Mouse (Mus musculus): ENCODE measurements around the gene 2510039O18Rik. TPM values are rescaled to one million over a fixed set of nuclear protein-coding genes. Genes with fewer than 3 reads are reported as not detected.

Gene 2510039O18Rik
- polyA plus RNA-seq, 1 experiment from 2014 or later = 17.0 TPM

DNA sequence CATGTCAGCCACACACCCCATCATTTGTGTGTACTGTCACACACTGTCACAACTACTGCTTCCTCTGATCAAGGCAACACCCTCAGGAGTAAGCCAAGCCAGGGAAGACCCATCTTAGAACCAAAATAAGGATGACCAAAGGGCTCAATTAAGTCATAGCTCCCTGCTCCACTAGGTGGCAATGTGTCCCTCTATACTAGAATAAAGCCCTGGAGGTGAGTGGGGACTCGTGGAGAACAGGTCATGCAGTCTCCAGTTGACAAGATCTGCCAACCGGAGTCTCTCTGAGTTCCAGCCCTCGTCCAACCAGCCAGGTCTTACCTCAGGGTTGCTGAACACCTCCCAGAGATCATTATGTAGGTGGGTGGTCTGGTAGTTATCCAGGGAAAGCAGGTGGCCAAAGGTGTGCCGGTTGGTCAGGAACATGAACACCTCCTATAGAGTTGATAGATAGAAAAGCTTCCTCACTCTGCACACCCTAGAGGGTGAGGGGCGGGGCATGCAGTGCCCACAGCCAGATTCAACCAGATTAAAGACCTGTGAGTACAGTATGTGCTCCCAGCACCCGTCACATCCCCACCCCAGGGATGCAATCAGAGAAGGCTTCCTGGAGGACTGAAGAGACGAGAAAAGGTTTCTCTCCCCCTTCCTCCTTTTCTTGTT lies 22.1 kb upstream of the 2510039O18Rik start:
- no peak overlapping the region for H3K4me2 ChIP-seq
- ATAC-seq (replicated peaks; ENCODE audit: low FRiP score) = 0 out of 2 replicates have a peak, but pooled peaks have one; percentile 20
- no peak overlapping the region for H3K9ac ChIP-seq
- H3K27ac ChIP-seq = no peak overlapping the region
- 59% methylated on average over 7 of the region's 7 CpGs for WGBS
- no peaks in the 10 kb centered on the region for H3K27me3 ChIP-seq
- no peaks in the 10 kb centered on the region for H3K9me3 ChIP-seq (replicated peaks)
- H3K36me3 ChIP-seq = peaks cover 78% of the 10 kb centered on the region
- no peaks in the 10 kb centered on the region for H3K4me1 ChIP-seq
- no peak overlapping the region for H3K4me3 ChIP-seq (replicated peaks)

- ATAC-seq (replicated peaks; ENCODE audit: low FRiP score) = 0 out of 2 replicates have a peak, but pooled peaks have one; percentile 26
- Histone ChIP-seq H3K27ac (no peak overlapping the region), H3K4me1 (no peaks in the 10 kb centered on the region), H3K9ac (no peak overlapping the region), H3K9me3 (replicated peaks) (no peaks in the 10 kb centered on the region), H3K27me3 (no peaks in the 10 kb centered on the region), H3K4me2 (no peak overlapping the region), H3K36me3 (peaks cover 70% of the 10 kb centered on the region), H3K4me3 (replicated peaks) (no peak overlapping the region)
- WGBS = 36% methylated on average over 10 of the region's 10 CpGs
These were observed 19.7 kb upstream of the 2510039O18Rik start for GRCm38 (mm10) chr4:147920973-147921372.

- no peaks in the 10 kb centered on the region for H3K27me3 ChIP-seq
- no peaks in the 10 kb centered on the region for H3K9me3 ChIP-seq (replicated peaks)
- 0 out of 2 replicates have a peak, but pooled peaks cover 3% of the 10 kb centered on the region for H3K4me1 ChIP-seq
- 75% methylated on average over 11 of the region's 11 CpGs for WGBS
- no peak overlapping the region for H3K27ac ChIP-seq
- ATAC-seq (replicated peaks; ENCODE audit: low FRiP score) = no peak
- H3K36me3 ChIP-seq = peaks cover 59% of the 10 kb centered on the region
- H3K4me3 ChIP-seq (replicated peaks) = no peak overlapping the region
- no peak overlapping the region for H3K9ac ChIP-seq
- H3K4me2 ChIP-seq = no peak overlapping the region
These were observed 18.4 kb upstream of the 2510039O18Rik start for GRCm38 (mm10) chr4:147922341-147922740.

GRCm38 (mm10) chr4:147927705-147928104 lies 13.0 kb upstream of the 2510039O18Rik start:
- H3K4me2 ChIP-seq = no peak overlapping the region
- WGBS = 24% methylated on average over 8 of the region's 8 CpGs
- no peak overlapping the region for H3K4me3 ChIP-seq (replicated peaks)
- ATAC-seq (replicated peaks; ENCODE audit: low FRiP score) = 0 out of 2 replicates have a peak, but pooled peaks have one; percentile 8
- no peaks in the 10 kb centered on the region for H3K27me3 ChIP-seq
- H3K36me3 ChIP-seq = peaks cover 49% of the 10 kb centered on the region
- H3K27ac ChIP-seq = no peak overlapping the region
- no peaks in the 10 kb centered on the region for H3K9me3 ChIP-seq (replicated peaks)
- H3K9ac ChIP-seq = no peak overlapping the region
- peaks cover 14% of the 10 kb centered on the region for H3K4me1 ChIP-seq

GRCm38 (mm10) chr4:147928136-147928535 lies 12.6 kb upstream of the 2510039O18Rik start:
- 20% methylated on average over 9 of the region's 9 CpGs for WGBS
- Histone ChIP-seq H3K9ac (no peak overlapping the region), H3K4me2 (no peak overlapping the region), H3K9me3 (replicated peaks) (no peaks in the 10 kb centered on the region), H3K27me3 (no peaks in the 10 kb centered on the region), H3K36me3 (peaks cover 45% of the 10 kb centered on the region), H3K4me1 (peaks cover 18% of the 10 kb centered on the region), H3K4me3 (replicated peaks) (no peak overlapping the region), H3K27ac (no peak overlapping the region)
- ATAC-seq (replicated peaks; ENCODE audit: low FRiP score) = 0 out of 2 replicates have a peak, but pooled peaks have one; percentile 5

DNA sequence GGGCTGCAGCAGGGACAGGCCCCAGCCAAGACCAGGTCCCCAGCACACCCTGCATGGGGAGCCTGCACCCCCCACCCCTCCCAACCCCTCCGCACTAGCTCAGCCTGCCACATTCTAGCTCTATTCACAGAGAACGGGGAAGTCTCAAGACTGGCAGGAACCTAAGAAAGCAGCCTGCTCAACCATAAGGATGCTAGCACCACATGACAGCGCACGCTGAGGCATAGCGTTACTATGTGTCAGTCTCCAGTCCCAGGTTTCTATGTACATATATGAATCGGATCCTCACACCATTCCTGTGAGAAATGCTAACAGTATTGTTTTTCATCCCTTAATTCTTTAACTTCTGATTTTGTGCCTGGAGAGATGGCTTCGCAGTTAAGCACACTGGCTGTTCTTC lies 12.2 kb upstream of the 2510039O18Rik start:
- H3K36me3 ChIP-seq = peaks cover 41% of the 10 kb centered on the region
- no peaks in the 10 kb centered on the region for H3K27me3 ChIP-seq
- WGBS = 83% methylated on average over 7 of the region's 7 CpGs
- no peak overlapping the region for H3K4me2 ChIP-seq
- no peak overlapping the region for H3K4me3 ChIP-seq (replicated peaks)
- no peaks in the 10 kb centered on the region for H3K9me3 ChIP-seq (replicated peaks)
- ATAC-seq (replicated peaks; ENCODE audit: low FRiP score) = 0 out of 2 replicates have a peak, but pooled peaks have one; percentile 5
- no peak overlapping the region for H3K9ac ChIP-seq
- H3K27ac ChIP-seq = no peak overlapping the region
- H3K4me1 ChIP-seq = peaks cover 22% of the 10 kb centered on the region

DNA sequence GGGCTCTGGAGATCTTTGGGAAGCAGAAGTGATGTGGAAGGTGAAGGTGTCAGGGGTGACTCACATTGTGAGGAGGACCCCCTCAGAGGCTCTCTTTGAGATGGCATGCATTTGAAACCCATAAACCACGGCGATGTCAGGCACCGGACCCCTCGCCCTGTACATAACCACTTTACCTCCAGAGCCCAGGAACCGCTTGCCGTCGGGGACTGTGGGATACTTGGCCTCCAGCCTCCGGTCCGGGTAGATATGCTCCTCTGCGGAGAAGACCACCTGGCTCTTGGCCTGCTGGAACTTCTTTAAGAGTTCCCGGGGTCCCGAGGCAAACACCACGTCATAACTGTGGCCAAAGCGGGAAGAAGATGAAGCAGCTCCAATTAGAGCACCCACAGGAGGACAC lies 9.7 kb upstream of the 2510039O18Rik start:
- Histone ChIP-seq H3K27me3 (no peaks in the 10 kb centered on the region), H3K9me3 (replicated peaks) (no peaks in the 10 kb centered on the region), H3K4me3 (replicated peaks) (no peak overlapping the region), H3K4me2 (no peak overlapping the region), H3K4me1 (peaks cover 44% of the 10 kb centered on the region), H3K27ac (no peak overlapping the region), H3K9ac (no peak overlapping the region), H3K36me3 (peaks cover 27% of the 10 kb centered on the region)
- WGBS = 93% methylated on average over 14 of the region's 14 CpGs
- ATAC-seq (replicated peaks; ENCODE audit: low FRiP score) = no peak

DNA sequence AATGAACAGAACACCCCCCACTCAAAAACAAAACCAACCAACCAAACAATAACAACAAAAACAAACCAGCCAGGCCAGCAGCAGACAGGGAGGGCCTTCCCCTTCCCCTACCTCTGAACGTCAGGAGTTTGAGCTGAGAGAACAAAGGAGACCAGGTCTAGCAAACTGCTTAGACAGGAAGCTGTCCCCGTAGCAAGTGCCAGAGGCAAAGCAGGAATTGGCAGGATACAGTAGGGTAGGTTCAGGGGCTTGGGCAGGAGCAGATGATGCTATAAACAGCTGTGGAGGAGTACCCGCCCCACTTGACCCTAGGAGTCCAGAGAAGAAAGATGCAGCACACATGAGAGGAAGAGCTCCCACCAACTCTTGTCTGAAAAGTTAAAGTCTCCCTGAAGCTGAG lies 6.6 kb upstream of the 2510039O18Rik start:
- H3K9ac ChIP-seq = no peak overlapping the region
- peaks cover 20% of the 10 kb centered on the region for H3K36me3 ChIP-seq
- H3K4me2 ChIP-seq = no peak overlapping the region
- H3K4me3 ChIP-seq (replicated peaks) = no peak overlapping the region
- peaks cover 54% of the 10 kb centered on the region for H3K4me1 ChIP-seq
- no peaks in the 10 kb centered on the region for H3K9me3 ChIP-seq (replicated peaks)
- H3K27ac ChIP-seq = 0 out of 2 replicates have a peak overlapping the region, but pooled peaks have one; percentile 28
- no peak for ATAC-seq (replicated peaks; ENCODE audit: low FRiP score)
- 43% methylated on average over 3 of the region's 3 CpGs for WGBS
- H3K27me3 ChIP-seq = no peaks in the 10 kb centered on the region

DNA sequence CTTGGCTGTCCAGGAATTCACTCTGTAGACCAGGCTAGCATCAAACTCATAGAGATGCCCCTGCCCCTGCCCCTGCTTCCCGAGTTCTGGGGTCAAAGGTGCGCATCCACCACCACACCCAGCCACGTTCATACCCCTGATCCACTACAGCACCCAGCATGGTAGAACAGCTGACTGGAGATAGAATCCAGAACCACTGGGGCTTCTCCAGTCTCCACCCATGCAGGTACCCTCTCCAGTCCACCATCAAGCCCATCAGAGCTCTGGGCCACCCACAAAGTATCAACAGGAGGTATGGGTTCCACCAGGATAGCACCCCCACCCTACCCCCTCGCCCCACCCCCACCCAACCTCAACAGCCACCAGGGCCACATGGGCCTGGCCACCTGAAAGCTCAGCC lies 6.1 kb upstream of the 2510039O18Rik start:
- Histone ChIP-seq H3K27me3 (no peaks in the 10 kb centered on the region), H3K4me1 (peaks cover 59% of the 10 kb centered on the region), H3K27ac (0 out of 2 replicates have a peak overlapping the region, but pooled peaks have one; percentile 28), H3K36me3 (peaks cover 16% of the 10 kb centered on the region), H3K4me3 (replicated peaks) (no peak overlapping the region), H3K9ac (no peak overlapping the region), H3K4me2 (no peak overlapping the region), H3K9me3 (replicated peaks) (no peaks in the 10 kb centered on the region)
- WGBS = 77% methylated on average over 4 of the region's 4 CpGs
- no peak for ATAC-seq (replicated peaks; ENCODE audit: low FRiP score)

DNA sequence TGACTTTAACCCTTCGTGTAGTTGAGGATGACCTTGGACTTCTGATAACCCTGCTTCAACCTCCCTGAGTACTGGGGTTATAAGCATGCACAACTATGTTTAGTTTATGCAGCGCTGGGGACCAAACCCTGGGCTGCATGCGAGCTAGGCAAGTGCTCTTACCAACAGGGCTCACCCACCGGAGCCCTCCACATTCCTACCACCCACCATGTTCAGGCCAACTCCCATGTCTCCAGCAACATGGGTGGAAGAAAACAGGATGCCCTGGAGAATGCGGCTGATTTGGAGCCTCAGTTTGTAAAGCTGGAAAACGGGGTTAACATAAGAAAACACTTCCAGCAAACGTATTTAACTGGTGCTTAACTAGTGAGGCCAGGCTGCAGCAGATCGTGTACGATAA lies 4.8 kb upstream of the 2510039O18Rik start:
- no peaks in the 10 kb centered on the region for H3K27me3 ChIP-seq
- no peak for ATAC-seq (replicated peaks; ENCODE audit: low FRiP score)
- peak overlapping the region; percentile 88 for H3K4me2 ChIP-seq

GRCm38 (mm10) chr4:147936331-147936954 lies 4.3 kb upstream of the 2510039O18Rik start, which contains the start of gene Plod1:
Plod1 (minus strand) TSS chr4:147936767.
- H3K4me1 ChIP-seq = peaks cover 70% of the 10 kb centered on the region
- under 1% methylated on average over 51 of the region's 51 CpGs for WGBS
- H3K9me3 ChIP-seq (replicated peaks) = no peaks in the 10 kb centered on the region
- H3K9ac ChIP-seq = peak within 1 kb of the TSS; percentile 69
- no peaks in the 10 kb centered on the region for H3K27me3 ChIP-seq
- peak within 1 kb of the TSS; percentile 88 for H3K4me2 ChIP-seq
- H3K27ac ChIP-seq = peak within 1 kb of the TSS; percentile 88
- ATAC-seq (replicated peaks; ENCODE audit: low FRiP score) = peak; percentile 68
- peak within 1 kb of the TSS; percentile 62 for H3K4me3 ChIP-seq (replicated peaks)
- H3K36me3 ChIP-seq = no peaks in the 10 kb centered on the region

More for the DNA sequence above, 4.8 kb upstream of the 2510039O18Rik start:
- Histone ChIP-seq H3K36me3 (peaks cover 5% of the 10 kb centered on the region; the same call in 1 of the 2 replicates), H3K27ac (peak overlapping the region; percentile 77; the same call in 1 of the 2 replicates), H3K9ac (peak overlapping the region; percentile 69), H3K4me3 (replicated peaks) (peak overlapping the region; percentile 62), H3K4me1 (peaks cover 67% of the 10 kb centered on the region), H3K9me3 (replicated peaks) (no peaks in the 10 kb centered on the region)
- WGBS = 24% methylated on average over 9 of the region's 9 CpGs

DNA sequence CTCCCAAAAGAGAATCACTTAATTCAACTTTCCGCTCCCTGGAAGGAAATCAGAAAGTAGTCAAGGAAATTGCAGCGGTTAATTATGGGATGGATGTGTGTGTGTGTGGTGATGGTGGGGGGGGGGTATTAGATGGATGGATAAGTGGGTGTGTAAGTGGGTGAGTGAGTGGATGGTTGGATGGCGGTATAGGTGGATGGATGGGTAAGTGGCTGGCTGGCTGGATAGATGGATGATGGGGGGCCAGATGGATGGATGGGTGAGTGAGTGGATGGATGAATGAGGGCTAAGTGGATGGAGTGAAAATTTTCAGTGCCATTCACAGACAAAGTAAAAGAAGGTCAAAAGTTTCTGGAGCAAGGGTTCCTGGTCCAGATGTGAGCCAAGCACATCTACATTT lies 3.7 kb upstream of the 2510039O18Rik start:
- Histone ChIP-seq H3K4me2 (peak overlapping the region; percentile 88), H3K9me3 (replicated peaks) (no peaks in the 10 kb centered on the region), H3K27me3 (no peaks in the 10 kb centered on the region), H3K27ac (0 out of 2 replicates have a peak overlapping the region, but pooled peaks have one; percentile 77), H3K4me3 (replicated peaks) (peak overlapping the region; percentile 62), H3K9ac (no peak overlapping the region; the same call in 1 of the 2 replicates), H3K36me3 (no peaks in the 10 kb centered on the region), H3K4me1 (peaks cover 76% of the 10 kb centered on the region)
- 39% methylated on average over 3 of the region's 3 CpGs for WGBS
- ATAC-seq (replicated peaks; ENCODE audit: low FRiP score) = no peak
